Mouse (Mus musculus) layer of hippocampus, postnatal 10 days (tissue): ENCODE measurements around the gene Dcst2. TPM values are rescaled to one million over a fixed set of nuclear protein-coding genes. Genes with fewer than 3 reads are reported as not detected.

ENCODE experiments used
- DNase-seq, 2 experiments: peaks; one replicate each; pipeline ENCODE4 v3.0.0; 2021; ENCODE audit warnings: low spot score in 2 of 2
- total RNA-seq, 2 experiments: library from RNA; stranded (reverse); gene quantifications; 2 replicates each; pipeline ENCODE4 v1.2.3; 2021

Dcst2 gene
- total RNA-seq, 2 experiments from 2014 or later = 0.51 to 0.71 TPM

- DNase-seq = no peak
Observed at GRCm38 (mm10) chr3:89386438-89387420, 25.0 kb downstream of the Dcst2 start.

DNA sequence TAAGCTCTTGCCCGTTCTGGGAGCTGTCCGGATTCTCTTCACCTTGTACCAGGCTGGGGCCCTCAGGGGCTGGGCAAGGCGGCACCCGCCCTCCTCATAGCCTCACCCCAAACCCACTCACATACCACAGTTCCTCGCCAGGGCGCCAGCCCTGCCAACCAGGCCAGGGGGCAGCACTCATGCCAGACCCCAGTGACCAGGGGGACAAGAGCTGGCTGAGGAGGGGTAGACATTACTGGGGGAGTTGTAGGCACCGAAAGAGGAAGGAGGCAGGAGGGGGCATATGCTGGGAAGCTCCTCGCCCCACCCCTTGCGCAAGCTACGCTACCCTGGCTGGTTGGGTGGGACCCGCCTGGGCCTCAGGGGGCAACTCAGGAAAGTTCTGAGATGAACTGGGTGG lies 25.9 kb downstream of the Dcst2 start:
- DNase-seq = peak; percentile 18 to 45

DNA sequence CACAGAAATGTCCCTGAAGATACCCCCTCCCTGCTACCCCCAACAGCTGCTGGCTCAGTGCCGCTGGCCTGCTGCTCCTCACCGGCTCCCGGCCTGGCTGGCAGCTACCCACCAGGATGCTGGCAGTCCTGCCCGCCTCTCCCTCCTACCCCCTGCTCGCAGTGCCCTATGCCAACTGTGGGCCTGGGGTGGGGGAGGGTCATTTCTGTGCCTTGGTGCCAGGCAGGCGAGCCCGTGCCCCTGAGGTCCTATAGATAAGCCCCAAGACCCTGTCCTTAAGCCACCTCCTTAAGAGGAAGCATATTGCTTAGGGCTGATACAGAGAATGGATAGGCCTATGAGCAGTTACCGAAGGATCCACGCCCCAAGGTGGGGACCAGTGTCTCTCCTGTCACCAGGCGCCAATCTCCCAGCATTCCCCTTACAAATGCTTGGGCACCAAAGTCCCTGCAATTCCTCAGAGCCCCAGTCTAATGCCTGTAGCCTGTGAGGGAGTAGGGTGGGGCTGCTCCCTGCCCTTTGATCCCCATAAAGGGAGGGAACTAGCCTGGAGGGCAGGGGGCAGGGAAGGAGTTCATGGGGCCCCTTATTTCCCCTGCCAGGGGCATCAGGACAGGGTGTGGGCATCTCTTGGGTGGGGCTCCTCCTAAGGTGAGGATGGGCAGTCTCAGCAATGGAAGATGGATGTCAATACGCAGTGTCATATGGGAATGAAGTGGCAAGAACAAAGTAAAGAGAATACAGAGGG lies 26.5 kb downstream of the Dcst2 start:
- DNase-seq = peak; percentile 72 to 78

DNA sequence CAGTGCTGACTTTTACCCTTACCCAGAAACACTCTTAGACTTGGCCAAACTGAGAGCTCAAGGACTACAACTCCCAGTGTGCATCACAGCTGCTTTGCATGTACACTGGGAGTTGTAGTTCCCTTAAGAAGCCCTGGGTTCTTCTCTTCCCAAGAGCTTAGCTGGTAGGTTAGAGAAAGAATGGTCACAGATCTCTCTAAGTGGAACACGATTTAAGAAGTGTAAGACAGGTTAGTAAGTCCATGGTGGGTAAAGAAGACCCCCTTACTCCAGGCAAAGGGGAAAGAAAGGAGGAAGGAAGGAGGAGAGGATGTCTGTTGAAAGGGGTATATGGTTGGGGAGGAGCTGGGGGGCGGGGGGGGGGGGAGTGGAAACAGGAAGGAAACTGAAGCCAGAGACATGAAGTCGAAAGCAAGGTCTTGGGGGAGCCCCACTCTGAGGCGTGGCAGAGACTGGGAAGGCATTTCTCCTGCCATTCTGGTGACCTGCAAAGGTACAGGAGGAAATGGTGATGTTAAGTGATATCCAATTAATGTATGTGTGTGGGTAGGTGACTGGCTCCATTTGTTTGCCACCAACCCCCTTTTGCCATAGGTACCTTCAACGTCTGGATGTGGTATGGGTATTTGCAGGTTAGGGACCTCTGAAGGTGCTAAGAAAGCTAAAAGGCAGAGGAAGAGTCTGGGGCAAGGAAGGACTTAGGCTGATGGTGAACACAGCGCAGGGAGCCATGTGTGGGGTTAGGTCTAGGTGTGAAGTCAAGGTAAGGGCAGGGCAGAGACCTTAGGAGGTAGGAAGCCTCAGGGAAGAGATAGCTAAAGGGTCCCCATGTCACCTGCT lies 27.3 kb downstream of the Dcst2 start:
- DNase-seq = peak in 1 of 2 experiments; percentile 34

DNA sequence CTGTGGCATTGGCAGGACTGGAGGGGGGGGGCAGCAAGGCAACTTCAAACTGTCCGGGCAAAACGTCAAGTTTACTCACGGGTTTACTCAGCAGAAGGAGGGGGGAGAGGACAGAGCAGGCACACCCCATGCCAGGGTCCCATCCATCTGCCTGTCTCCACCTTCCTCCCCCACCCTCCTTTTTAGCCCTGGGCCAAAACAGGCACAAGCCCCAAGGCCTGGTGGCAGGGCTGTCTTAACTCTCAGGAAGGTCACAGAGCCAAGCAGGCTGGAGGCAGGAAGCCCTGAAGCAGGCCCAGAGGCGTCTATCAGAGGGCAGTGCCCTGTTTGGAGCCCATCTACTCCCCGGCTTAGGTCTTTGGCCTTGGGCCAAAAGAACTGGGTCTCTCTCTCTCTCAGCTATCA lies 28.3 kb downstream of the Dcst2 start:
- DNase-seq = no peak

- peak in 1 of 2 experiments; percentile 16 for DNase-seq
Observed at GRCm38 (mm10) chr3:89390699-89391662, 29.2 kb downstream of the Dcst2 start.

DNA sequence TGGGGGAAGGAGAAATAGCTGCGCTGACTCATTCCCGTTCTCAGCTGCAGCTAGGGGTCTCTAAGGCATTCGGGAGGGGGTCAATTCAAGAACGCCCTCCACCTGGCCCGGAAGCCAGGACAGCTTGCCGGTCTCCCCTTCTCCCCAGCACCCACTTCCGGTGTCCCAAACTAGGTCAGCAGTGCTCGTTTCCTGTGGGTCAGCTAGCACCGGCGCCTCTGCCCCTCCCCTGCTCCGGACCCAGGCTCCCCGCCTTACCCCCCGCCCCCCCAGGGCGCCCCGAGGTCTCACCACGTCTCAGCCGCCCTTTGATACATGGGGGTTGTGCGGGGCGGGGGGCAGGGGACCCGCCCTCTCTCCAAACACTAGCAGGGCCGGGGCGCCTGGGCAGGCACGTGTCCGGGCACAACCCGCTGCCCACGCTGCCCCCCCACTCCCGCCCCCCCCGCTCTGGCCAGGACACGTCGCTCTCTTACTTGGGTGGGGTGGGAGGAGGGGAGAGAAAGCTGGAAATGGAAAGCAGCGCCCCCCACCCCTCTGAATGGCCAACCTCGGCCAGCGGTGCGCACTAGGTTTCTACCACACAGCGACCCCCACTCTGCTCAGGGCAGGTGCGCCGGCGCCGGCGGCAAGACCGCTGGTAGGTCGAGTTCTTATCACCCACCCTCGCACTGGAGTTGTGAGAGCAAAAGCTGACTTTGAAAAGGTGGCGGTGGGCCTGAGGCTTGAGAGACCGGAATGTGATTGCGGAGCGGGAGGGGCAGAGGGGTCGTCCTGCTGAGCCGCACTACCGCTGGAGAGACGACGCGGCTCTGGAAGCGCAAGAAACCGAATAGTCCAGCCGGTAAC lies 30.1 kb downstream of the Dcst2 start:
- peak; percentile 42 to 48 for DNase-seq

GRCm38 (mm10) chr3:89392871-89393311 lies 31.1 kb downstream of the Dcst2 start:
- DNase-seq = peak in 1 of 2 experiments; percentile 45

DNA sequence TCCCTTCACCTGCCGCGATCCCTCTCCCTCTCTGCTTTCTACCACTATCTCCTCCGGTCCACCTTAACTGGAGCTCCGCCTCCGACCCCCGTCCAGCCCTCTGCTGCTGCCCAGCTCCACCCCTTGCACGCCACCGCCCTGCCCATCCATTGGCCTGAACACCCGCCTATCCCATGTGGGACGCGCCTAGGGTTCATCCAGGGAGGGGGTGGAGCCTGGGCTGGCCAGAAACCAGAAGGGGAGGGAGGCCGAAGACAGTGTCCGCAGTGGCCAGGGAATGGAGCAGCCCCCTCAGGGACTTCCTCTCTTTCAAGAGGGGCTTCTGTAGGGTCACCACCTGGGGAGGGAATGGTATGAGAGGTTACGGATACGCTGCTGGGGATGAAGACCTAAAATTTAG lies 31.8 kb downstream of the Dcst2 start:
- DNase-seq = peak; percentile 95 to 96

DNA sequence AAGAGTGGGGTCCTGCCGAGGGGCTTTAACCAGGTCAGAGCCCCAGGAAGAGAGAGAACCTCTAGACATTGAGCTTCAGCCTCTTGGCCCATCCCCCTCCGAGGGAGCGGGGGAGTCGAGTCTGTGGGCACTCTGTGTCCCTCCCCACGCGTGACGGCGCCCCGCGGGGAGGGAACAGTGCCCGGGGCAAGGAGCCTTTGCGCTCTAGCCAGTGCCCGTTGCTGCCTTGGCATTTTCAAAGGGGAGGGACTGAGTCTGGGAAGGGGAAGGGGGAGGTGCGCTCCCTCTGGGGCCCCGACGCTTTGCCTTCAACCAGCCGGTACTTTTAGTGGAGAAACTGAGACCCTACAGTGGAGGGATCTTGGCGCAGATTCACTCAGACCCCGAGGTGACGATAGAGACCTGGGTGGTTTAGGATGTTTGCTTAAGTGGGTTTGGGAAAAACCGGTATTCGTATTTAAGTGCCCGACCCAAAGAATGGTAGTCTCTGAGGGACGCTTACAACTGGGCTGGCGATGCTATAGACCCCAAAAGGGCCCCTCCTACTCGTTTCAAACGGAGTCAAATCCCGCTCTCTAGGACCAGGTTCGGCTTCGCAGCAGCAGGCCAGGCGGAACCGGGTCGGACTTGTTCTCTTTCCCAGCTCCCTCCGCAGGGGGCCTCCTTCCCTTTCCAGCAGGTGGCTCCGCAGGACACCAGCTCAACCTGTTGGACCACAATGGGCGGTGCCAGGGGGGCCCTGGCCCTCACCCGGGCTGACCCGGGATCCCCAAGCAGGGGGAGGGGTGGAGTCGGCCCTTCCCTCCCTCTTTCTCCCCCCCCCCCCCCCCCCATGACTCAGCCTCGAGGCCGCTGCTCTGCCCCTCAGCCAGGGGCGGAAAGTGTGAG lies 32.5 kb downstream of the Dcst2 start, which contains the start of gene Zbtb7b:
Zbtb7b (minus strand) TSS at position 771 of the 888 bp plus-strand sequence.
- DNase-seq = peak; percentile 69 to 76

DNA sequence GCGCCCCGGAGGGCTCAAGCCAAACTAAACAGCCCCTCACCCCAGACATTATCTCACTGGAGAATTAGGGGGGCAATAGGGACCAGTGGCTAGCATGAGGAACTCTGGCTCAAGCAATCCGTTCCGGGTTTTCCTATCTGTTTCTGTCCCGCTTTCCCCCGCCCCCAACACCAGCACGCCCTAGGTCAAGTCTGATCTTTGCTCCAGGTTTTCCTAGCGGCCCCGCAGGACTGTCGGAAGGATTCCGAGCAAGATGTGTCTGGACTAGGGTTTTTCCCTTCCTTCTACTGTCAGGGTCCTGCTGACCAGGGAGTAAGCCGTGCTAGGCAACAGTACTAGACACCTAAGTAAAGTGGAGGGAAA lies 33.1 kb downstream of the Dcst2 start:
- DNase-seq = peak; percentile 63 to 73

DNA sequence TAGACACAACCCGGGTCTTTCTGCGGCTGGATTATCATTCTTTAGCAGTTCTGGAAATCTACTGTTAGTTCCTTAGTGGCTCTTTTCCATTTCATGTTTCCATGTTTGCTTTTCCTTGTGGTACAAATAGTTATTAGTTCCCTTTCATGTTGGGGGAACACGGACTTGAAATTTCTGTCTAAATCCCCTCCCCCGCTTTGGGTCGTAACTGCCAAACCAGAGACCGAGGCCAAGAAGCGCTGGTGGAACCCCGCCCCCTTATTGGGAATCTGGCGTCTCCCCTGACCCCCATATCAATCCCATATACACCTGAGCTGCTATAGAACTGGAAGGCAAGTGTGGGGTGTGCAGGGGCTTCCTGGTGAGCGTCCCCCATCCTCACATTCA lies 33.6 kb downstream of the Dcst2 start:
- no peak for DNase-seq

DNA sequence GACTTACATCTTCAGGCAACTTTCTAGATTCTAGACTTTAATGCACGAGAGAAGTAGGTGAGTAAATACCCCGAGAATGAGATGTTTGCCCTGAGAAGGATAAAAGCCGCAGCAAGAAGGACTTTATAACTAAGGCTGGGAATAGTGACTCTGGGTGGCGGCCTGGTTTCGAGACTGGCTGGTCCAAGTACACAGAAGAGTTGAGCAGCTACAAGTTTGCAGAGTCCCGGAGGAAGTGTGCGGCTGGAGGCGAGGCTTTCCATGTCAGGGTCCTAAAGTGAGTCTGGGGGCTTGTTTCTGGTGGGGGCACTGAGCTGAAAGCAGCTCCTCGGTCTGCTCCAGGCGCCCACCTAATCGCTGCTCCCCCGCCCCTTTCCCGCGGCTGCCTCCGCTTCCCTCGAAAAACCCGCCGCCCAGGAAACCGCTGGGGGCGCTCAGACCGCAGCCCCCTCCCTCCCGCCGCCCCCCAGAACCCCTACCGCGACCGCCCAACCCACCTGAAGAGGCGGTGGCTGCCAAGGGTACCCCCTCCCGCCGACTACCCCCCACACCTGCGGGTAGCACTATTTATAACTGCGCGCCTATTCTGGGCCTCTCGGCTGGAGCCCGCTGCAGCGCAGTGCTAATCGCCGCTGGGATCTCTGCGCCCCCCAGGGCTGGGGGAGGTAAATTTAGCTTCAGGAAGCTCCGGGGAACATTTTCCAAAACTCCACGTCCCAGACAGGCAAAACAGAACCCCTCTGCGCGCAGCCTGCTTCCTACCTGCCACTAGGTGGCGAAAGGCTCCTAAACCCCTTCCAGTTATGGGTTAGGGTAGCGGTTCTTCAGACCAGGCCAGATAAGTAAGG lies 34.3 kb downstream of the Dcst2 start:
- peak; percentile 65 to 69 for DNase-seq

GRCm38 (mm10) chr3:89396654-89397005 lies 34.9 kb downstream of the Dcst2 start:
- no peak for DNase-seq

DNA sequence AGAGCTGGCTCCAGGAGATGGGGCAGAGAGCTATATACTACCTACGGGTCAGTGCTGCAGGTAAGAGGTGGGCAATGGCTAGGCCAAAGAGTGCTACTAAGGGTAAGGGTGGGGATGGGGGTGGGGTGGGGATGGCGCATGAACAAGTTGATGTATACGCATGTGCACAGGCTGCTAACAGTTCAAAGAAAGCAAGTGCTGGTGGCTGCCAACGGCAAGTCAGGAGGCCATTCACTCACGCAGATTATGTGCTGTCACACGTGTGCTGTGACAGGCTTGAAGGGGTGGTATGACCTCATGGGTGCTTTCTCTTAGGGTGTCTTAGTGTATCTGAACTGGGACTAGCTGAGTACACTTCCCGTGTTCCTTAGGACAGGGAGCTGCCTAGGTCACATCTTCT lies 39.6 kb downstream of the Dcst2 start:
- no peak for DNase-seq

DNA sequence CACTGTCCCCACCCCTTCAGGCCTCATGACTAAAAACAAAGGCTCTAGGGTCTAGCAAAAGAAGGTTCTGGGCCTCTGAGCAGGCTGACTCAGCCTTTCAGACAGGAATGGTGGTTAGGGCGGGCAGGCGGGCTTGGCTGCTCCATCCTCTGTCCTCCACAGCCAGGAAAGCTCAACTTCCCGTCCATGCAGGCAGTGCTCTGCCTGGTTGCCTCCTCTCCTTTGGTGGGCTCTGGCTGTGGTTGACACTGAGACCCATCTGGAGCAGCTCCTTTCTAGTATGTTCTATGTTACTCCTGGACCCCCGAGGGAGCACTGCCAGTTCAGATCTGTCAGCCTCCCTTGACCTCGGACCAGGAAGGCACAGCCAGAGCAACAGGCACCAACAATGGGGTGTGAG lies 40.9 kb downstream of the Dcst2 start, which contains the start of gene Lenep:
Lenep (minus strand) TSS at position 101 of the 400 bp plus-strand sequence.
- no peak for DNase-seq

GRCm38 (mm10) chr3:89406887-89407286 lies 45.1 kb downstream of the Dcst2 start:
- DNase-seq = no peak
